Comparison of ENCODE assay signal across 37 mouse cellular contexts in genomic region chr1:181052898-181053297, GRCm38 (mm10). TPM values are rescaled to one million over a fixed set of nuclear protein-coding genes. Genes with fewer than 3 reads are reported as not detected.
"Had no signal": no experiment of that assay in that cellular context is flagged by ENCODE, and none has a peak within 500 bp of the region (broad histone marks: within the 10 kb centered on the region; RNA-seq: fewer than 3 reads in every experiment).

No protein-coding gene starts in this region.

- H3K36me3 ChIP-seq: embryonic facial prominence, embryonic 10.5 days; embryonic facial prominence, embryonic 12.5 days; embryonic facial prominence, embryonic 13.5 days; embryonic facial prominence, embryonic 15.5 days; forebrain, embryonic 10.5 days; forebrain, embryonic 12.5 days; forebrain, embryonic 15.5 days; heart, embryonic 10.5 days had no signal

- H3K9me3 ChIP-seq: embryonic facial prominence, embryonic 10.5 days; embryonic facial prominence, embryonic 12.5 days; embryonic facial prominence, embryonic 13.5 days; embryonic facial prominence, embryonic 15.5 days; forebrain, embryonic 10.5 days; forebrain, embryonic 12.5 days; forebrain, embryonic 13.5 days; forebrain, embryonic 15.5 days; heart, embryonic 10.5 days had no signal

- H3K9ac ChIP-seq: embryonic facial prominence, embryonic 12.5 days; embryonic facial prominence, embryonic 13.5 days; embryonic facial prominence, embryonic 15.5 days; forebrain, embryonic 12.5 days; forebrain, embryonic 13.5 days; forebrain, embryonic 15.5 days; forebrain, postnatal 0 days had no signal

- H3K27me3 ChIP-seq: embryonic facial prominence, embryonic 12.5 days; embryonic facial prominence, embryonic 13.5 days; embryonic facial prominence, embryonic 15.5 days; forebrain, embryonic 12.5 days; forebrain, embryonic 13.5 days; forebrain, embryonic 15.5 days had no signal

- DNase-seq: cerebellum, adult 8-10 months; cerebellum, adult 9-10 months; cerebellum, adult 9-11 months; cerebellum, postnatal 10 days; cerebellum, postnatal 14 days; cerebellum, postnatal 25 days; cerebellum, postnatal 36 days; embryo, embryonic 11 days; forebrain, postnatal 0 days; gastrocnemius, adult 2 months; gastrocnemius, postnatal 10 days; gastrocnemius, postnatal 14 days; gastrocnemius, postnatal 25 days; gastrocnemius, postnatal 36 days; heart, adult 2 months had no signal

- H3K4me3 ChIP-seq: embryonic facial prominence, embryonic 10.5 days; embryonic facial prominence, embryonic 12.5 days; embryonic facial prominence, embryonic 13.5 days; embryonic facial prominence, embryonic 15.5 days; erythroblast, embryonic 14.5 days; forebrain, embryonic 10.5 days; forebrain, embryonic 12.5 days; forebrain, embryonic 13.5 days; forebrain, embryonic 15.5 days; gastrocnemius, adult 2 months; heart, adult 2 months; heart, embryonic 10.5 days had no signal

- H3K4me1 ChIP-seq: embryonic facial prominence, embryonic 10.5 days; embryonic facial prominence, embryonic 12.5 days; embryonic facial prominence, embryonic 13.5 days; embryonic facial prominence, embryonic 15.5 days; forebrain, embryonic 10.5 days; forebrain, embryonic 12.5 days; forebrain, embryonic 13.5 days; forebrain, embryonic 15.5 days; heart, embryonic 10.5 days had no signal

- H3K27ac ChIP-seq: embryonic facial prominence, embryonic 10.5 days; embryonic facial prominence, embryonic 12.5 days; embryonic facial prominence, embryonic 13.5 days; embryonic facial prominence, embryonic 15.5 days; forebrain, embryonic 10.5 days; forebrain, embryonic 12.5 days; forebrain, embryonic 13.5 days; forebrain, embryonic 15.5 days; gastrocnemius, adult 2 months; heart, adult 2 months; heart, embryonic 10.5 days had no signal

RNA-seq across cellular contexts. Expression of gene 9130409I23Rik, which starts 1.9 kb away (rescaled TPM):
- total RNA-seq: common myeloid progenitor, adult 5-6 weeks; forebrain, postnatal 0 days; gastrocnemius, adult 18-20 months; gastrocnemius, adult 2 months; gastrocnemius, adult 8-10 months; gastrocnemius, postnatal 10 days; gastrocnemius, postnatal 14 days; gastrocnemius, postnatal 25 days; gastrocnemius, postnatal 36 days; gastrocnemius, postnatal 4 days; granulocyte monocyte progenitor cell, adult 5-6 weeks; heart, adult 2 months had no signal
- polyA plus RNA-seq: cortical plate, adult 2 months; embryonic facial prominence, embryonic 10.5 days; embryonic facial prominence, embryonic 11.5 days; embryonic facial prominence, embryonic 12.5 days; embryonic facial prominence, embryonic 13.5 days; embryonic facial prominence, embryonic 14.5 days; embryonic facial prominence, embryonic 15.5 days; erythroblast, embryonic 14.5 days; forebrain, embryonic 10.5 days; forebrain, embryonic 12.5 days; forebrain, embryonic 13.5 days; forebrain, embryonic 14.5 days; forebrain, embryonic 16.5 days; forebrain, postnatal 0 days; frontal cortex, adult 2 months; gonadal fat pad, adult 2 months; heart, adult 2 months; heart, embryonic 10.5 days had no signal

RNA-seq across cellular contexts. Expression of gene Ephx1, which starts 32.2 kb away (rescaled TPM):
- polyA plus RNA-seq: erythroblast, embryonic 14.5 days had no signal
